Mouse (Mus musculus): ENCODE results near the gene Stk32c.

- TF ChIP-seq ZC3H11A (IDR thresholded peaks at IDR 0.05; ENCODE audit: borderline replicate concordance, low read depth, low read length) (no peak), MAFK (IDR thresholded peaks at IDR 0.05; ENCODE audit: insufficient read depth, low read depth, low read length) (no peak)
These were observed 56.6 kb downstream of the Stk32c start for GRCm38 (mm10) chr7:139156341-139157058.

All from ES-E14 (cell line).